Mouse (Mus musculus) frontal cortex, postnatal 25 days (tissue): ENCODE data around the gene Noto.
"Not testable (repeated sequence)": the region's sequence is repeated elsewhere in the genome, so short reads cannot be mapped to it uniquely, and the experiment has no call there.

ENCODE experiments used
- DNase-seq, 2 experiments: peaks; one replicate each; pipeline ENCODE4 v3.0.0; 2022; ENCODE audit warnings: low spot score in 2 of 2

Noto gene

GRCm38 (mm10) chr6:85431274-85431841, 7.7 kb downstream of the Noto start:
- DNase-seq = no peak

DNA sequence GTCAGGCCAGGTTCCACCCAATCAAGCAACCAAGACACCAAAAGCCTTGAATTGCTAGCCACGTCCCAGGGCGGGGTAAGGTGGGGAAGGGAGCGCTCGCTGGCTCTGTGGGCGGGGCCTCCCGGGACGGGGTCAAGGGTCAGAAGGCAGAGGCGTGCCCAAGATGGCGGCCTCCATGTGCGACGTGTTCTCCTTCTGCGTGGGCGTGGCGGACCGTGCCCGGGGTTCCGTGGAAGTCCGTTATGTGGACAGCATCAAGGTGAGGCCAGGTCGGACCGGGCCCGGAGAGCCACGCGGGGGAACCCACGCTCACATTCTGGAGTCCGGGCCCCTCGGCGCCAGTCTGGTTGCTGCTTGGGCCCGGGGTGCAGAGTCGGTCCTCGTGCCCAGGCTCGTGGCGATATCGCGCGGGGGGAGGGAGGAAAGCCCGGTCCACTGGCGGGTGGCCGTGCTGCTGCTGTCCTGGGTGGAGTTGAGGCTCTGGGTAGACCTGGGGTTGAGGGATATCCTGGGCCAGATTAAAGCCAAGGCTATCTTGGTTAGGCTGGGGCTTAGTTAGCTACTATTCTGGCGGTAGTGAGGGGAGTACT, 8.3 kb downstream of the Noto start, which contains the start of gene Smyd5:
TSS of gene Smyd5 (plus strand) at position 148 of the 590 bp plus-strand sequence.
- DNase-seq = peak; percentile 64 to 71

GRCm38 (mm10) chr6:85433865-85434264, 10.2 kb downstream of the Noto start:
- DNase-seq = no peak

DNA sequence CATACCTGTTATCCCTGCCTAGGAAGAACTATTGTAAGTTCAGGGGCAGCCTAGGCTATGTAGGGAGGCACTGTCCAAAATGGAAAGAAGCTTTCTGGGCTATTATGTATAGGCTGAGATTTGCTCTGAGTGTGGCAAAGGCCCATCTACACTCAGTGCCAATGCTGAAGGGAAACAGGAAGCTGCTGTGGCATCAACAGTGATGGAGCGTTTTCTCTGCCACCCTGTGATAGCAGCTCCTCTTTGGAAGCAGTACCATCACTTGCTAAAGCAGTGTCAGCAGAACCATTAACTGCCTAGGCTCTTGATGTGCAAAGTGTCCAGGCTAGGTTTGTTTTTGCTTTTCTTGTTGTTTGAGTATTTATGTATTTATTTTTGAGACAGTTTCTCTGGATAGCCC, 12.5 kb downstream of the Noto start:
- DNase-seq = no peak

GRCm38 (mm10) chr6:85436631-85437030, 12.9 kb downstream of the Noto start:
- no peak for DNase-seq

GRCm38 (mm10) chr6:85441142-85441541, 17.5 kb downstream of the Noto start:
- no peak for DNase-seq

DNA sequence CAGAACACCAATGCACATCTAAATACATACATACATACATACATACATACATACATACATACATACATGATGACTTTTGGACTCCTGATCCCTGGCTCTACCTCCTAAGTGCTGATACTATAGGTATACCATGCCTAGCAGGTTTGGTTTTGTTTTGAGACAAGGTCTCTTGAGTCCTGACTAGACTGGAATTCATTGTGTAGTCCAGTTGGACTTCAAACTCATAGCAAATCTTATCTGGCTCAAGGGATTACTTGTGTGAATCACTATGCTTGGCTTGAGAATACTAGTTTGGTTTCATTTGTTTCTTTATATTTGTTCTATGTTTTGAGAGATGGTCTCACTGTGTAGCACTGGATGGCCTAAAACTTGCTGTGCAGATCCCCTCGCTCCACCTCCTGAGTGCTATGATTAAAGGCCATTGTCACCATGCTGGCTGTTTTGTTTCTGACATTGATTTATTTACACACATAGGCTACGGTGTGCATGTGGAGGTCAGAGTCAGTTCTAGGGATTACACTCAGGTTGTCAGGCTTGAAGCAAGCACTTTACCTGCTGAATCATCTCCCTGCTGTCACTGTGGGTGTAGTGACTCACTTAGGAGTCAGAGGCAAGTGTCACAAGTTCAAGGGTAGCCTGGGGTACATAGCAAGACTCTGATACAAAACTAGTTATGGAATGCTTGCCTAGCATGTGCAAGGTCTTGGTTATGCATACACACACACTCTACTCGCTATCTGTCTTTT, 20.0 kb downstream of the Noto start:
- no peak for DNase-seq

DNA sequence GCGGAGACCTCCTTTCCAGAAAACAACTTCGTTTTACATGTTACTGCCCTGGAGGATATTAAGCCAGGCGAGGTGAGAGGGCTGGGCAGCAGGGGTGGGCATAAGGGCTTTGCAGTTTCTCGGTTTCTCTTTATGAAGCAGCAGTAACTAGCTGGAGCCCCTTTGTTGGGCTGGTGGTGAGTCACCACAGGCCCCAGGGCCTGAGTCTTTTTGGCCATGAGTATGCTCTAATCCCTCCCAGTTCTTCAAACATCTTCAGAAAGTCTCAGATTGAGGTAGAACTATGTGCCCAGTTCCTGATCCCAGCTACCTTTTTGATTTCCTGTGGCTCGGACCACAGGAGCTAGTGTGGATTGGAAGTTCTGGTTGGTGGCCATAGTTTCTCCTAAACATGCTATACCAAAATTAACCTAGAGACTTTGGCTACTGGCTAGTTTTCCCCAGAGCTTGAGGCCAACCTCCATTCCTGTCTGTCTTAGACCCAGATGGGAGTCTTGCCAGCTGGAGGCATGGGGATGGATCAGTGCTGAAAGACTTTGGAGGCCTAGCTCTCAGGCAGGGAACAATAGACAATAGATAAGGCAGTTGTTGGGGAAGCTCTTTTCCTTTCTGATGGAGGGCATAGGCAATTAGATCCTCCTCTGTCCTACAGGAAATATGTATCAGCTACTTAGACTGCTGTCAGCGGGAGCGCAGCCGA, 20.7 kb downstream of the Noto start:
- DNase-seq = no peak

GRCm38 (mm10) chr6:85445286-85445685, 21.6 kb downstream of the Noto start:
- no peak for DNase-seq

DNA sequence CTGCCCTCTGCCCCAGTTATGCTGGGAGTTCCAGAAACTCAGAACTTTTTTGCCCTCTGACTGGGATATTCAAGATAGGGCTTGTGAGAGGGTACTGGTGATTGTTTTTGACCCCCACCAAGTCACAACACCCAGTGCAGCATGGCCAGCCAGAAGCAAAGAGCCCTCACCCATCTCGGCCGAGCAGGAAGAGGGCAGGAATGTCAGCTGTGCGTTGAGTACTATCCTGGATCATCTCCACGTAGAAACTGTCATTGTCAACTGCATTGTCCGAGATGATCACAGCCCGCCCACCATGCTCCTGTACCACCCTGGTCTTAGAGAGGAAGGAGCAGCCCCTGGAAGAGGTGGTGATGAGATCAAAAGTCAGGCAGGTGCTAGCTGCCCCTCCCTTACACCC, 23.7 kb downstream of the Noto start:
- no peak for DNase-seq

- DNase-seq = not testable (repeated sequence)
Observed at GRCm38 (mm10) chr6:85450140-85450539, 26.5 kb downstream of the Noto start.

DNA sequence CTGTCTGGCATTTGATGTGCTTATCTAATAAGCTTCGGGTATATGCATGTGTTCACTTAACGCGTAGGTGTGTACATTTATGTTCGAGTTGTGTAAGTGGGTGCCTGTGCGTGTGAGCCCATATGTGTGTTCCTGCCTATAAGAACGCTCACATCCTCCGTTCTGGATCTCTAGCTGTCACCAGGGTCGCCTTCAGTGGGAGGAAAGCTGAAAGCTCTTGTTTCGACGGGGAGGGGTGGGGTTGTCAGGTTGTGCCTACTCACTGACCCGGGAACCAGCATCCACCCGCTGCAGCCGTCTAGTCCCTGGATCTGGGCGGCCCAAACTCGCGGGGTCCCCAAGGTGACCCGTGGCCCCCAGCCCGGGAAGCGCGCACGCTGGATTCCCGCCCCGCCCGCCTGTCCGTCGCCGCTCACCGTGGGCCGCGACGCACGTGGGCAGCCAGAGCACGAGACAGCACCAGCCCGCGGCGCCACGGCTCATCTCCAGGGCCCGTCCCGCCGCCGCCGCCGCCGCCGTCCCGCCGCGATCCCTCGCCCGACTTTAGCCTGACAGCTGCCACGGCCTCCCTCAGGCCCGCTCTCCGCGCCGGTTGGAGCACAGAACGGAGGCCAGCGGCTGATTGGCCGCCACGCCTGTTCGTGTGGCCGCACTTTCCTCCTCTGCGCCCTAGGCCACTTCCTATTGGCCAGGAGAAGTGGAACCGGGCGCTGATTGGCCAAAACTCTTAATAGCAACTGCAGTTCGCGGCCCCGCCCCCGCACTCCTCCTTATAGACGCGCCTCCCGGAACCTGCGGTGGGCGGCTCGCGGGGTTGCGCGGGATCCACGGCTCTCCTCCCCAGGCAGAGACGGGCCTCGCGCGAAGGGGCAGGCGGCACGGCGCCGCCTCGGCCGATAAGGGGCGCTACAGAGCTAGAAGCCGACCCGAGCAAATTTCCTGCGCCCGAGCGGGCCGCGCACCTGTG, 27.3 kb downstream of the Noto start, which contains the start of gene Cct7:
TSS of gene Cct7 (plus strand) at position 818 of the 967 bp plus-strand sequence.
- peak; percentile 99 for DNase-seq

DNA sequence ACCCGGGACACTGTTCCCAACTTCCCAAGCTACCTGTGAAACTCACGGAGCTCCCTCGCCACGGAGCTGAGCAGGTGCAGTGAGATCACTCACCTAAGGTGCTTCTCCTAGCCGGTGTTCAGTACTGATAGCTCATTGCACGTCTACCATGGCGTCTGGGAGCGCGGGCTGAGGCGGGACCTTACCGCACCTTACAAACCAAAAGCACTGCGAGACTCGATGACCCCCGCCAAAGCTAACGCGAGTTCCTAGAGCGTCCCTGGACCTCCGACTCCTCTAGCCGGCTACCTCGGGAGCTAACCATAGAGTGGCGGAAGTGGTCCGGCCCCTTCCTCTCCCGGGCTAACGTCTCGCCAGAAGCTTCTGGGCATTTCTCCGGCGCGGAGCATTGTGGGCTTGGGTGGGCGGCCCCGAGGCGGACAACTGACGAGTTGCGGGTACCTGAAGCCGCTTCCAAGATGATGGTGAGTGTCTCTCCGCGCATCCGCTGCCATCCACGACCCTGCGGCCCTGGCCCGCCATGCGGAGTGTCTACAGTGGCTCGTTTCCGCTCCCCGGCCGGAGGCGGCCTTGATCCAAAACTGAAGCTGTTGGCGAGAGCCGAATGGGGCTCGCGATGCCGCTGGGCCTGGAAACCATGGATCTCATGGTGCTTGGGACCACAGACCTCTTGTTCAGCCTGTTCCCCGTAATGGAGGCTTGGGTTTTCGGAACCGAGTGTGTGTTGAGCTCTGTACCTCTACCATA, 28.2 kb downstream of the Noto start, which contains the start of gene Pradc1:
TSS of gene Pradc1 (minus strand) at position 307 of the 747 bp plus-strand sequence.
- peak; percentile 97 to 98 for DNase-seq

GRCm38 (mm10) chr6:85452411-85452665, 28.7 kb downstream of the Noto start:
- DNase-seq = no peak

DNA sequence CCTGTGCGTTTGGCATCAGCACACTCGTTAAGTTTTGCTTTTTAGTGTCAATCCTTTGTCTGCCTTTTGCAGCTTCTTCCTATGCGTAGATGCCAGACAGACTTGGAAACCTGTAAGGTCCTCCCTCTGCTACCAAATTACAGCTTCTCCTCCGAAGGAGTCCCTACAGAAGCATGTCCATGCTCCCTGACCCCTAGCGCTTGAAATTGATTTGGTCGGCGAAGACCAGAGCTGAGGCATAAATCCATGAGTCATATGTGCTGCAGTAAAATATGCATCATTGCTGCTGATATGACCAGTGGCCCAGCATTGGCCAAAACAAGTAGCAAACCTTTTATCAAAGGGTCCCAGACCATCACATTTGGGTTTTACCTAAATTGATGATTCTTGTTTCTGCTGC, 29.1 kb downstream of the Noto start:
- DNase-seq = no peak

DNA sequence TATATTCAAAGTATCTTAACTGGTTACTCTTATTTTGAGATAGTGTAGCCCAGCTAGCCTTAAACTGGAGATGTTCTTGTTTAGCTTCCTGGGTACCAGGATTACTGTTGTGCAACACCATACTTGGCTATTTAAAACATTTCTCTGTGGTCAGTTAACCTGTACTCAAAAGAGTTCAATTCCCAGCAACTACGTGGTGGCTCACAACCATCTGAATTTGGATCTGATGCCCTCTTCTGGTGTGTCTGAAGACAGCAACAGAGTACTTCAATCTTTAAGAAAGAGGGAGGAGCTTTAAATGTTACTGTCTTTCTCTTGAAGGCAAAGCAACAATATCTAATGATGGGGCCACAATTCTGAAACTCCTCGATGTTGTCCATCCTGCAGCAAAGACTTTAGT, 35.9 kb downstream of the Noto start:
- no peak for DNase-seq

- no peak for DNase-seq
Observed at GRCm38 (mm10) chr6:85465381-85465780, 41.7 kb downstream of the Noto start.

DNA sequence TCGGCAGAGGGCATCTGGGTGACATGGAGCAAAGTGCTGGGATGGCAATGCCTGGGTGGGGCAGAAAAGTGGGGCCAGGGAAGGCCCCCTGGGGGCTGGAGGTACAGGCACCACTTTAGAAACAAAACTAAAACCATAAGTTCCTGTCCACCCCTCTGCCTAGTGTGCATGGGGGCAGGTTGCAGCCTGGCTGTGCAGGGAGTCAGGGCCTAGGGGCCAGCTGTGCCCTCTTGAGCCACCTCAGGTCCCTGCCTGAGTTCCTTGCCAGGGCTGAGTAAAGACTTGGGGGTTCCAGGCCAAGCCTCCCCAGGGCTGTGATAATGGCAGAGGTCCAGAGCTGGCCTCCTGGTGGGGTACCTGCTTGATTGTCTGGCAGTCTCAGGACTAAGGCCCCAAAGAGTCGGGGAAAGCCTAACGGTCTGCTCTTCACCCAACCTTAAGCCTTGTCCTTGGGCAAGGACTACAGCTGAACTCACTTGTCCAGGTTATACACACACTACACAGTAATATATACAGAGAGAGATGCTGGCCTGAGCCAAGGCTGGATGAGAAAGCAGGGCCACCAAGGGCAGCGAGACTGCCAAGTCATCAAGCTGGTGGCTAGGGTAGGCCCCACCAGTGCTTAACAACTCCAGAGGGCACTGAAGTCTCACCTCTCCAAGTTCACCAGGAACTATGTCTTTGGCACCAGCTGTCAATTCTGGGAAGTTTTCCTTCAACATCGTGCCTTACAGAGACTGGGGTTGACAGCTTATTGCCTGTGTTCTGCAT, 46.2 kb downstream of the Noto start:
- DNase-seq = no peak

GRCm38 (mm10) chr6:85471962-85472361, 48.3 kb downstream of the Noto start:
- DNase-seq = no peak

- DNase-seq = no peak
Observed at GRCm38 (mm10) chr6:85472542-85472941, 48.9 kb downstream of the Noto start.
